Mouse (Mus musculus) neutrophil, adult 5-6 weeks (primary cell): ENCODE data around the gene Kmt5b. TPM values are rescaled to one million over a fixed set of nuclear protein-coding genes. Genes with fewer than 3 reads are reported as not detected.

Source experiments
- ATAC-seq: fragments of 151-379, 151-347 bp; 2 replicates; pipeline ENCODE4 v1.8.0; 2017; ENCODE audit warnings: mild to moderate bottlenecking, moderate TSS enrichment; ENCODE audit not compliant: insufficient number of reproducible peaks, poor library complexity, low FRiP score, severe bottlenecking; ENCODE audit errors: extremely low read depth
- total RNA-seq: library from RNA; stranded (forward); fragments of 200-1000 nt; gene quantifications from 2 replicates; pipeline ENCODE4 v1.2.3, GENCODE M21; 2017

Kmt5b gene
- total RNA-seq: 159 and 166 TPM in 2 replicates

DNA sequence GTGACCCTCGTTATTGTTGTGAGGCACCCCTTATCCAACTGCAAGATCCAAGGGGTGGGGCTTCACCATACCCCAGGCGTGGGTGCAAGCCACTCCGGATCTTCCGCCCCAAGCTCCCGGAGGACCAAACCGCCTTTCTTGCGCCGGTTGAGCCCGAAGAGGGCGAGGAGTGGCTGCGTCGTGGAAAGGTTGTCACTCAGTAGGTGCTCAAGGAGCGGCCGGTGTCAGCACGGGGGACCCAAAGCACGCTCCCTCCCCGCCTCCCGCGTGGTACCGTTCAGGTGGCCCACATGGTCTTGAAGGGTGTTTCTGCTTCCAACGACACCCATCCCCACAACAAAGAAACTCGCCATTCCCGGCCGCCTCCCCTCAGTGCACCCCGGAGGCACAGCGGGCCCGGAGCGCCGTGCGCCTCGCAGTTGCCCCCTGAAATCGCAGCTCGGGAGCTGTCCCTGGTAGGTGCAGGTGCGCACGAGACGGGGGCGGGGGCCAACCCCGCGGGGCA, at the start of gene Kmt5b:
TSS of gene Kmt5b (plus strand) at position 146 of the 505 bp plus-strand sequence.
- no peak; the same call in 1 of the 2 replicates for ATAC-seq

GRCm38 (mm10) chr19:3718481-3719361, 48.5 kb upstream of the Kmt5b start:
- peak; percentile 63 for ATAC-seq

DNA sequence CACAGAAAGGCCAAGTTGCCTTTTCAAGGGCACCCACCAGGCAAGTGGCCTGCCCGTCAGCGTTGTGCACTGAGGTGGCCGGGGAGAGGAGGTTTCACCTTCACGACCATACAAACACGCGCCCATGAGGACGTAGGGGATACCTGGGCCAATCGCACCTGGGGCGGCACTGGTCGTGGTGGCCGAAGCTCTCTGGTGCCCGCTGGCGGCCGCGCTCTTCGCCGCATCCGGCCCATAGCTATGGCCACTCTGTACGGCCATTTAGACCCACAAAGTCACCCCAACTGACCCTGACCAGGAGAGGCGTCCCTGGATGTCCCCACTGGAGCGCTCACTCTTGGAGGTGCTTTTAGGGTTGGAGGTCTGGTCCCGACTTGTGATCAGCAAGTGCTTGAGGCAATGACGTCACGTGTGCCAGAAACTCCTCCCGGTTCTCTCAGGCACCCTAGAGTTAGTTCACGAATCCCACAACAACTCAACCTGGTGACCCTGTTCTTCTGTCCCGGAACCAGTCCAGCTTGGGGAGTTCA, 47.8 kb upstream of the Kmt5b start:
- peak; percentile 34 for ATAC-seq

DNA sequence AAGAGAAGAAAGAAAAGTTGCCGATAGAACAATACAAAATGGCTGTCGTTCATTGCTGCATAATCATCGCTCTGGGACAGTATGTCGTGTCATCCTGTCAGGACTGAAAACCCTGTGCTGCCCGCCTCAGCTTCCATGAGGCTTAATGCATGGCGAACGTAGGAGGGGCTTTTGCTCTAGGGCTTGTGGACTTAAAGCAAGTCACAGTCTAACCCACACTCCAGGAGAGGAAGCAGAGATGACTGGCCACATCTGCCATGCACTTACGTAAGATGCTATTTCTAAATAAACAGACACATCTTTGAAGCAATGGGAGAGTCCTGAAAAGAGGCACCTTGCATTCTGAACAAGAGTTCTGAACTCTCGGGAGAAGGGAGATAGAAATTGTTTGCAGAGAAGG, 44.1 kb upstream of the Kmt5b start:
- ATAC-seq: peak; percentile 27; the same call in 1 of the 2 replicates

- ATAC-seq: 0 out of 2 replicates have a peak, but pooled peaks have one; percentile 31
These were observed 43.3 kb upstream of the Kmt5b start for GRCm38 (mm10) chr19:3723904-3724303.

DNA sequence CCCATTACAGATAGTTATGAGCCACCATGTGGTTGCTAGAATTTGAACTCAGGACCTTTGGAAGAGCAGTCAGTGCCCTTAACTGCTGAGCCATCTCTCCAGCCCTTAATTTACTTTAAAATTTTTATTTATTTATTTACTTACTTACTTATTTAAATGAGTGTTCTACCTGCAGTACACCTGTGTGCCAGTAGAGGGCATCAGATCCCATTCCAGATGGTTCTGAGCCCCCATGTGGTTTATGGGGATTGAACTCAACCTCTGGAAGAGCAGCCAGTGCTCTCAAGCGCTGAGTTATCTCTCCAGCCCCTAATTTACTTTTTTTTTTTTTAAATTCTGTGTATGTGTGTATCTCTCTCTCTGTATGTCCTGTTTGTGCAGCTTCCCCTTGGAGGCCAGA, 42.4 kb upstream of the Kmt5b start:
- 0 out of 2 replicates have a peak, but pooled peaks have one; percentile 41 for ATAC-seq

- no peak for ATAC-seq
These were observed 38.3 kb upstream of the Kmt5b start for GRCm38 (mm10) chr19:3728901-3729300.

DNA sequence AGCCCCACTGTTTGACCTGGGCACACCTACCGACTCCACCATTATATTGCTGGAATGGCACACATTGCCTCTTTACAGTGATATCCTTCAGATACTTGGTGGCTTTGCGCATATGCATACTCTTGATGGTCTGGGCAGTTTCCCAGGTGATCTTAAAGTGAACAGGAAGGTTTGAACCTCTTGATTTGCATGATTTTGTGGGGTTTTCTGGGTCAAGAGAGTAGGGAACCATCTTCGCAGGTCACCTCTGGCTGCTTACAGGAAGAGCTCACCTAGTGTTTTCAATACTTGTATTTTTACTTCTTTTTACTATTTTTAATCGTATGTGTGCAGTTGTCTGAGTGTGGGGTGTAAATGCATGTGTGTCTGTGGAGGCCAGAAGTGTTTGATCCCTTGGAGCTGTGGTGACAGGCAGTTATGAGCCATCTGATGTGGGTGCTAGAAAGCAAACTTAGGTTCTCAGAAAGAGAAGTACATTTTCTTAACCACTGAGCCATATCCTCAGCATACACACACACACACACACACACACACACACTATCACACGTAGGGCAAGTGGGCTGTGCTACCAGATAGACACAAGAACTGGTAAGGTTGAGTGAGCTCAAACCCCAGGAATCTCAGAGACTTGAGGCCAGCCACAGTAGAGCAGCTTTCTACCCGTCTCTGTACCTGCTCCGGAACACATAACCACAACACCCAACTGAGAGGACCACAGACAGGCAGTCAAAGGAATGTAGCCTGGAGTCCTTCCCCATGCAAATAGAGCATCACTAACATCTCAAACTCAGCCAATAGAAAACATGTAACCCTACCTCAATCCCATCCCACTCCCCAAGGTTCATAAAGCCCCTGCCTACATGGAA, 36.2 kb upstream of the Kmt5b start:
- peak; percentile 70 for ATAC-seq

GRCm38 (mm10) chr19:3736001-3736400, 31.2 kb upstream of the Kmt5b start:
- ATAC-seq: no peak

DNA sequence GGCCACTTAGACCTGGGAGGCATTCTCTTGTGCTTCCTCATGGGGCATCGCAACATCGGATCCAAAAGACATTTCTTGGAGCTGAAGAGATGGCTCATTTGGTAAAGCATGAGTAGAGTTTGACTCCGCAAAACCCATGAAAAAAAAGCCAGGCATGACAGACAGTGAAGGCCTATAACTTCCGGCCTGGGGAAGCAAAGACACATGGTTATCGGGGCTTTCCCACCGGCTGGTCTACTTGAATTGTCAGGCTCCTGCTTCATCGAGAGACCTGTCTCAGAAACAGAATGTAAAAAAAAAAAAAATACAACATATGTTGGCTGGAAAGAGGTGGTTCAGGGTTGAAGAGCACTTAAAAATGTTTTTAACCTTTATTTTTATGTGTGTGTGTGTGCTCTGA, 27.6 kb upstream of the Kmt5b start:
- no peak for ATAC-seq

GRCm38 (mm10) chr19:3742716-3743115, 24.5 kb upstream of the Kmt5b start:
- ATAC-seq: no peak

DNA sequence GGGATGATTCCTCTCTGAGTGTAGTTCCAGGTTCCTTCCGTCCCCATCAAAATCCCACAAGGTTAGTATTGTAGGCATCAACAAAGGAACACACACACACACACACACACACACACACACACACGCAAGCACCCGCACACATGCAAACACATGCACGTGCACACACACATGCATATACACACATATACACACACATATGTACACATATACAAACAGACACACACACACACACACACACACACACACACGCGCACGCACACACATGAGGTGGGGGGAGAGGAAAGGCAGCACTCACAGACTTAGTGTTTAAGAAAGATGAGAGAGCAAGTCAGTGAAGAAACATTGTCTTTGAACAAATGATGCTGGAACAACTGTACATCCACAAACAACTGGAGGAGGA, 23.9 kb upstream of the Kmt5b start:
- ATAC-seq: no peak

DNA sequence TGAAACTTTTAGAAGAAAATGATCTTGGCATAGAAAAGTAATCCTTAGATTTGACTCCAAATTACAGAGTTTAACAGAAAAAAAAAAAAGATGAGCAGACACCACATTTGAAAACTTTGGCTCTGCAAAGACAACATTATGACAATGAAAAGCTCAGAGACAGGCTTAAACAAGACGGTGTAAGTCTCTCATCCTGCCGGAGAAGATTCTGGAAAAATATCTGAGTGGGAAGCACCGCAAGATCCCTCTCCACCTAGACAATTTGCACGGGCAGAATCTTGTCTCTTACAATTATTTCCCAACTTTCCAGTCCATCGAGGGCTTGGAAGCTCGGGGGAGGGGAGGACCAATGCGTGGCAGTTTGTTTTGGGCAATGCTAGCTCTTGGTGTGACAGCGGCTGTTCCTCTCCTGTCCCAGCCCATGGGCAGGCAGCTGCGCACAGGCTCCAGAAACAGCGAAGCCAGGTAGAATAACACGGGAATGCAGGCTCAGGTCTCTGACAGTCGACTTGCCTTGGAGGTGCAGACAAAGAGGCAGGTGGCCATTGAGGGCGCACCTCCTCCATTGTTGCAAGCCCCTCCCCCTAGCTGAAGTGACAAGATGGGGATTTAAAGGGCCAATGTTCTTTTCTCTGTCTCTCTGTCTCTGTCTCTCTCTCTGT, 23.2 kb upstream of the Kmt5b start:
- 0 out of 2 replicates have a peak, but pooled peaks have one; percentile 13 for ATAC-seq

DNA sequence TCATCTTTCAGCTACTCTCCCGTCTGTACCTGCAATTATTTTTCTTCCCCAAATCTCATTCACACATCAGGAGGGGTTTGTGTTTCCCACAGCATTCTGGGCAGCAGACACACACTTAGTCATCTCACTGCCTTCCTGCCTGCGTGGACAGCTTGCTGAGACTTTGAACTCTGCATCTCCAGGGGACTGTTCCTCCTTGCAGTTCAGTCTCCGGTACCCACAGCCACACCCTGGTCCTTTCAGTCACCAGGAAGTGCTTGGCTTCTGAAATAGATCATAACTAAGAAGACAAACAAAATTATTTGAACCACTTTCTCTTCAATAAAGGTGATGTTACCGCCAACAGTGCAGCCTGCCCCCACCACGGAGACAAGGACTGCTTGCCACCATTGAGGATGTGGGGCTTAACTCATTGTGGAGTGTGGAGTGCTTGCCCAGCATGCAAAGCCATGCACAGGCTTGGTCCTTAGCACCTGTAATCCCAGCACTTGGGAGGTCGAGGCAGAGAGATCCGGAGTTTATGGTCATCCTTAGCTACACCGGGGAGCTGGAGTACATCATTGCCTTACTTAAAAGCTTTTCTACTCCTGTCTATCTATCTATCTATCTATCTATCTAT, 14.5 kb upstream of the Kmt5b start:
- ATAC-seq: 0 out of 2 replicates have a peak, but pooled peaks have one; percentile 20

DNA sequence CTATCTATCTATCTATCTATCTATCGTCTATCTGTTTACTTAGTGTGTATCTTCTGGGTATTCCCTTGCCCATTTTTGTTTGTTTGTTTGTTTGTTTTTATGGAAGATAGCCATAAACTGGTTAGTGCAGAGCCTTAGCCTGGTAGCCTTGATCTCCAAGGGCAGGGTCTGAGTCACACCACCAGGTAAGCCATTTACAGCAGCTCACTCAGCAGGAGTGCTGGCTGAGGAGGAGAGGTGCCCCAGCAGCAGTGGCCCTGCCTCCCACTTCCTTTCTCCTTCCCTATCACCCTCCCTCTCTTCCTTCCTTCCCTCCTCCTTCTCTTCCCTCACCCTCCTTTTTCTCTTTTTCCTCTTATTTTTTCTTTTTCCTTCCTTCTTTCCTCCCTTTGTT, 14.0 kb upstream of the Kmt5b start:
- no peak for ATAC-seq

GRCm38 (mm10) chr19:3753738-3754137, 13.5 kb upstream of the Kmt5b start:
- peak; percentile 66; the same call in 1 of the 2 replicates for ATAC-seq

GRCm38 (mm10) chr19:3757861-3758260, 9.4 kb upstream of the Kmt5b start:
- no peak for ATAC-seq

DNA sequence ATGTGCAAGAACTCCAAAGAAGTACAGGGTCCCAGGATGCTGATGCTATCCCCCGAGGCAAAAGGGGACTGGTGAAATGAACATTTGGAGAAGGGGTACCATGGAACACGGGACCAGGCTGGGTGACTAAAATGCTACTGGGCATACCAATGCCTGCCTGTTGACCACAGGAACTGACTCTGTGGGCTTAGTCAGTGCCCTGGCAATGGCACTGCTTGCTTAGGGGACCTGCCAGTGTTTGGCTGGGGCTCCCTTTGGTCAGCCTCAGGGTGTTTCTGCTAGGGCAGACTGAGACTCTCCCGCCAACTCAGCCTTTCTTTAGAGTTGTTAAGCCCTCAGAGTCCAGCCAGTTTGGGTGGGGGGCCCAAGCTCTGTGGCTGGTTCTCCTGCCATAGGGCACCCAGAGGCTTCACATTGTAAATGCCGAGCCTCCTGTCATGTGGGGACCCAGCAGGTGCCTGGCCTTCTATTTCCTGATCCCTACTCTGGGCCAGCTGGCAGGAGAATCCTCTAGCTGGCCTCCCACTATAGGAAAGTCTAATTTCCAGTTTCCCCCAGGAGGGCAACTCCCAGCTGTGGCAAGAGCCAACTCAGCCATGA, 1.9 kb upstream of the Kmt5b start:
- ATAC-seq: no peak
